Mouse (Mus musculus) liver, adult 2 months (tissue): ENCODE results near the gene Clcc1. TPM values are rescaled to one million over a fixed set of nuclear protein-coding genes. Genes with fewer than 3 reads are reported as not detected.

ENCODE experiments used
- DNase-seq: peaks from one replicate; pipeline ENCODE4 v3.0.0-alpha.2; 2011; ENCODE audit warnings: low read depth, low spot score; ENCODE audit errors: extremely low read depth
- H3K27ac ChIP-seq: fragments of 200-500 bp; replicated peaks from 2 replicates; pipeline ENCODE4 v1.5.1; 2012; ENCODE audit warnings: low read depth, mild to moderate bottlenecking, control low read depth, inconsistent platforms, low read length; ENCODE audit not compliant: insufficient read depth
- H3K27me3 ChIP-seq: fragments of 200-500 bp; 2 replicates; pipeline ENCODE4 v1.6.1; 2012; ENCODE audit warnings: mild to moderate bottlenecking, moderate library complexity, low read length, inconsistent platforms; ENCODE audit not compliant: control insufficient read depth, insufficient read depth
- H3K36me3 ChIP-seq: fragments of 200-500 bp; 2 replicates; pipeline ENCODE4 v1.6.1; 2012; ENCODE audit warnings: low read length, inconsistent platforms; ENCODE audit not compliant: control insufficient read depth, insufficient read depth
- H3K4me1 ChIP-seq: fragments of 200-500 bp; 2 replicates; pipeline ENCODE4 v1.6.1; 2011; ENCODE audit warnings: low read length; ENCODE audit not compliant: control insufficient read depth, insufficient read depth
- H3K4me3 ChIP-seq: fragments of 200-500 bp; 2 replicates; pipeline ENCODE4 v1.5.1; 2011; ENCODE audit warnings: low read depth, mild to moderate bottlenecking, control low read depth, low read length, moderate library complexity; ENCODE audit not compliant: insufficient read depth
- H3K79me2 ChIP-seq: fragments of 200-500 bp; 2 replicates; pipeline ENCODE4 v1.6.1; 2012; ENCODE audit warnings: inconsistent platforms, mild to moderate bottlenecking, low read length, moderate library complexity; ENCODE audit not compliant: control insufficient read depth, insufficient read depth
- H3K9ac ChIP-seq: fragments of 200-500 bp; 2 replicates; pipeline ENCODE4 v1.6.1; 2012; ENCODE audit warnings: low read depth, mild to moderate bottlenecking, control low read depth, inconsistent platforms, low read length
- CTCF ChIP-seq: fragments of 200-500 bp; IDR thresholded peaks from 2 replicates; pipeline ENCODE4 v1.5.1; 2011; ENCODE audit warnings: low read depth, low read length, control low read depth
- POLR2A ChIP-seq: fragments of 200-500 bp; IDR thresholded peaks from 2 replicates; pipeline ENCODE4 v1.6.1; 2011; ENCODE audit warnings: low read length, control low read depth; ENCODE audit not compliant: insufficient read depth; ENCODE audit errors: extremely low read depth
- WGBS: fragments of 180-500 bp; shearing (Covaris S2); methylation state at CpG from one replicate; pipeline ENCODE4 v1.1.7; 2018; 5-methylcytosine and 5-hydroxymethylcytosine counted together
- polyA plus RNA-seq: library from polyadenylated mRNA; depleted of rRNA; stranded (reverse); fragments of >200 nt; gene quantifications from 2 replicates; pipeline ENCODE4 v1.2.3, GENCODE M21; 2012; rRNA removed
- total RNA-seq: library from RNA; depleted of rRNA; stranded (reverse); fragments of >200 nt; gene quantifications from 2 replicates; pipeline ENCODE4 v1.2.3, GENCODE M21; 2014; rRNA removed

Gene Clcc1
- total and polyA plus RNA-seq, 2 experiments: 43.9 to 83.4 TPM

DNA sequence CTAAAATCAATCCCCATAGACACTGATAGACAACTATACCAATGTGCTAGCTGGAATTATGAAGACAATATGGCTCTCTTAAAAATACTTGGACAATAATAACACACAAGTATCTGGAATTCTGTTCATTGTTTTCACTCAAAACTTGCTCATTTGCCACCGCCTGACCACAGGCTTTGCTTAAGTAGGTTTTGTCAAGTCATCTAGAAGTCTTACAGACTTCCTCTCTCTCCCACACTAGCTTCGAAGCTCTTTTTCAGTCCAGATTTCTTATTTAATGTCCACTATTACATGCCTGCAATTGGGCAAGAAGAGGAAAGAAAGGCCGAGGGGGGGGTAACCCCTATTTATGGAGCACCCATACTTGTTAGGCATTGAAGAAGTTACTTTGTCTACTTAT is 74.1 kb downstream of the Clcc1 start:
- no peak overlapping the region for H3K9ac ChIP-seq
- H3K36me3 ChIP-seq: no peaks in the 10 kb centered on the region
- no peak overlapping the region for H3K27ac ChIP-seq
- H3K27me3 ChIP-seq: no peaks in the 10 kb centered on the region
- H3K79me2 ChIP-seq: no peaks in the 10 kb centered on the region
- no peak for DNase-seq
- no peak overlapping the region for H3K4me3 ChIP-seq
- no peaks in the 10 kb centered on the region for H3K4me1 ChIP-seq
- TF ChIP-seq CTCF (no peak), POLR2A (no peak)
- 91% methylated on average over 3 of the region's 3 CpGs for WGBS

Other genes with a start within 250 kb of the Clcc1 start
- gene Celsr2, start 238.4 kb upstream of the Clcc1 start, total RNA-seq: 0.18 and 0.47 TPM in 2 replicates
- 0.60 and 0.61 TPM in 2 replicates for gene Celsr2, start 238.4 kb upstream of the Clcc1 start, polyA plus RNA-seq
- 31.3 and 35.5 TPM in 2 replicates for gene Sars, start 208.7 kb upstream of the Clcc1 start, total RNA-seq
- 21.3 and 24.7 TPM in 2 replicates for gene Sars, start 208.7 kb upstream of the Clcc1 start, polyA plus RNA-seq
- not detected in 2 replicates for gene 1700013F07Rik, start 119.8 kb upstream of the Clcc1 start, total RNA-seq
- gene 1700013F07Rik, start 119.8 kb upstream of the Clcc1 start, polyA plus RNA-seq: not detected in 2 replicates
- 0.55 and 0.60 TPM in 2 replicates for gene 5330417C22Rik, start 117.4 kb upstream of the Clcc1 start, total RNA-seq
- 0.20 and 0.45 TPM in 2 replicates for gene 5330417C22Rik, start 117.4 kb upstream of the Clcc1 start, polyA plus RNA-seq
- 25.0 and 25.7 TPM in 2 replicates for gene Tmem167b, start 91.4 kb upstream of the Clcc1 start, total RNA-seq
- 2.7 and 3.3 TPM in 2 replicates for gene Tmem167b, start 91.4 kb upstream of the Clcc1 start, polyA plus RNA-seq
- 7.3 and 9.9 TPM in 2 replicates for gene Taf13, start 82.2 kb upstream of the Clcc1 start, total RNA-seq
- 2.5 and 3.0 TPM in 2 replicates for gene Taf13, start 82.2 kb upstream of the Clcc1 start, polyA plus RNA-seq
- gene Wdr47, start 62.6 kb upstream of the Clcc1 start, total RNA-seq: 1.2 and 1.7 TPM in 2 replicates
- 0.50 and 0.73 TPM in 2 replicates for gene Wdr47, start 62.6 kb upstream of the Clcc1 start, polyA plus RNA-seq
- 9.9 and 10.9 TPM in 2 replicates for gene Gpsm2, start 68.4 kb downstream of the Clcc1 start, total RNA-seq
- 2.4 and 2.9 TPM in 2 replicates for gene Gpsm2, start 68.4 kb downstream of the Clcc1 start, polyA plus RNA-seq
- not detected in 2 replicates for gene Aknad1, start 85.7 kb downstream of the Clcc1 start, total RNA-seq
- gene Aknad1, start 85.7 kb downstream of the Clcc1 start, polyA plus RNA-seq: not detected in 2 replicates
- 28.9 and 34.3 TPM in 2 replicates for gene Stxbp3, start 186.6 kb downstream of the Clcc1 start, total RNA-seq
- gene Stxbp3, start 186.6 kb downstream of the Clcc1 start, polyA plus RNA-seq: 6.0 and 6.7 TPM in 2 replicates
- gene Fndc7, start 236.1 kb downstream of the Clcc1 start, total RNA-seq: 0.09 and 0.13 TPM in 2 replicates
- 0.02 and 0.09 TPM in 2 replicates for gene Fndc7, start 236.1 kb downstream of the Clcc1 start, polyA plus RNA-seq